Mouse (Mus musculus): ENCODE measurements around the gene Jph2. TPM values are rescaled to one million over a fixed set of nuclear protein-coding genes. Genes with fewer than 3 reads are reported as not detected.

Jph2 gene
- polyA plus RNA-seq, 1 experiment: 38.4 TPM

DNA sequence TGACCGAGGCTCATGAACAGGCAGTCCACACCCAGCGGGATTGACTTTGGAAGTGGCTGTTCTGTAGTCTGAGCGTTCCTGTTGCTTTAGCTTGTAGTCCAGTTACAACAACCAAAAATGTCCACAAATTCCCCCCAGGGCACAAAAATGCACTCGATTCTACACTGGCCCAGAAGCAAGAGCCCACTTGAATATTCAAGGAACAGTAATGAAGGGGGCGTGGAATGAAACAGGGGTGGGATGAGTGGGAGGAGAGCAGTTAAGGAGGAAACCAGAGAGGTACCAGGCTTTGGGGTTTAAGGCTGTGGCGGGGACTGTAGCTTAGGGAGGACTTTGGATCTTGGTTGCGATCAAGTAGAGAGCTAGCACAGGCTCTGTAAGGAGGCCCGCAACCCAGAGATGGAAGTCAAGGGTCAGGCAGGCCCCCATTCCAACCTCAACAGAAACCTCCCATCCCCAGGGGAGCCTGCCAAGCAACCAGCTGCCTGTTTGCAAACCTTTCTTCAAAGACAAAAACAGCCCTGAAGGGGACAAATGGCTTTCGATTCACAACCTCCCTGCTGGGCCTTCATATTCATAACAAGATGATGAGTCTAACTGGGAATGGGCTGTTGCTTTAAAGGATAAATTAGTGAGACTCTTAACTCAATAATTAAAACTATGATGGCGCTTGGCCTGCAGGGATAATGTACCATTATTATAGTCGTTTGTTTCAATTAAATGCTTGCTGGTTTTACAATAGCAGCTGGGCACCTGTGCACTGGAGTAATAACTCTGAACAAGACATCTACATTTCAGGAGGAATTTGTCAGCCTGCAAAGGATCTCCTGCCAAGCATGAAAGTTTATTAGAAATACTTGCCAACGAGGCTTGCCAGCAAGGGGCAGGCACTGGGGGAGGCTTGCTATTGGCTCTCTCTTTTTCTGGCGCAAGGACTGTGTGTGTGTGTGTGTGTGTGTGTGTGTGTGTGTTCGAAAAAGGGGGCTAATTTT is 97.4 kb downstream of the Jph2 start:
- no peak for TF ChIP-seq POLR2A (IDR thresholded peaks at IDR 0.05; ENCODE audit: borderline replicate concordance, extremely low read depth, low read depth, low read length)
- no peak for TF ChIP-seq CTCF (IDR thresholded peaks at IDR 0.05; ENCODE audit: insufficient read depth, low read length)
- Histone ChIP-seq H3K4me1 (ENCODE audit: control insufficient read depth, insufficient read depth, low read length) (no peaks in the 10 kb centered on the region), H3K4me3 (replicated peaks; ENCODE audit: extremely low read depth, low read depth, low read length) (no peak overlapping the region)
- no peak for DNase-seq
- 65% methylated on average over 14 of the region's 14 CpGs for WGBS

DNA sequence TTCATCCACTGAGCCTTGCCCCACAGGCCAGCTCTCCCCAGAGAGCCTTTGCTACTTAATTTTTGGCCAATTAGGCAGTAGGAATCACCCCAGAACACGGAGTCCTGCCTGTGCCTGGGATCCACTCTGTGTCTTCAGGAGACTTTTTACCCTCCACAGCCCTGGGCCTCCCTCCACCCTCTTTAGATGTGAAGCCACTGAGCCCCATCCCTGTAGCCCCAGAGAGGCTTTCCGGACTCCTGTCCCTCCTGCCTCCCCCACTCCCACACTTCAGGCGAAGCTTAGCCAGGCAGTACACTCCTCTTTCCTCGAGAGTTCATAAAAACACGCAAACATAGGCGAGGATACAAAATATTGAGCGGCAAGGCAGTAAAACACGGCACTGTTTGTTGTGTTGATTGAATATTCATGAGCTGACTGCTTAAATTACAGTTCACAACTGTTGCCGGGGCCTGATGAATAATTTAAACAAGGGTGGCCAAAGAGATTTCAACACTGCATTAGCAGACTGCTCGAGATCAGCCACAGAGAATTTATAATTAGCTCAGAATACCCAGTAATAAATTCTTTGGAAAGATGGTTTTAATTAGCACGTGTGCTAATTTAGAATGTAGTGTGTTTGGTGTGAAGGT is 100.7 kb downstream of the Jph2 start:
- no peak for DNase-seq
- H3K4me3 ChIP-seq (replicated peaks; ENCODE audit: extremely low read depth, low read depth, low read length): no peak overlapping the region
- H3K4me1 ChIP-seq (ENCODE audit: control insufficient read depth, insufficient read depth, low read length): no peaks in the 10 kb centered on the region
- no peak for TF ChIP-seq CTCF (IDR thresholded peaks at IDR 0.05; ENCODE audit: insufficient read depth, low read length)
- TF ChIP-seq POLR2A (IDR thresholded peaks at IDR 0.05; ENCODE audit: borderline replicate concordance, extremely low read depth, low read depth, low read length): no peak
- WGBS: 71% methylated on average over 11 of the region's 11 CpGs

DNA sequence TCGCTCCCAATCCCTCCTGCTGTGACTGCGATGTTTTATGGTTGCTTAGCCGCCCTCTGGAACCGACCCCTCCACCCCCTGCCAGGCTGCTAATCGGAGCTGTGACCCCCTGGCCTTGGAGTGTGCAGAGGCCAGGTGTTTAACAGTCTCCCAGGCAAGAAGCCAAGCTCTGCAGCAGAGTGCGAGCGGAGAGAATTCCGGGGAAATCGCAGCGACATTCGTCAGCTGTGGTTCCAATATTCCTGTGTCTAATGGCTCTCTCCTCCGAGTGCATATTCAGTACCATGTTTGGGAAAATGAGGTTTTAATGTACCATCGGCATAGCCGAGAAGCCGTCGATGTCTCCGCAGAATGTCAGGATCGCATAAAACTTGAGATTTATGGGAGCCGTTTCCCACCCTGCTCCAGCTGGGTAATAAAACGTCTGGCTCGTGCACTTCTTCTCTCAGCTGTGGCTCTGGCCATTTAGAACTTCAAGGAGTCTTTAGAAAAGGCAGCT is 108.9 kb downstream of the Jph2 start:
- Histone ChIP-seq H3K4me3 (replicated peaks; ENCODE audit: extremely low read depth, low read depth, low read length) (no peak overlapping the region), H3K4me1 (ENCODE audit: control insufficient read depth, insufficient read depth, low read length) (no peaks in the 10 kb centered on the region)
- DNase-seq: no peak
- no peak for TF ChIP-seq POLR2A (IDR thresholded peaks at IDR 0.05; ENCODE audit: borderline replicate concordance, extremely low read depth, low read depth, low read length)
- 25% methylated on average over 21 of the region's 21 CpGs for WGBS

Other genes starting within 250 kb of the Jph2 start
- gene Tox2, start 194.9 kb downstream of the Jph2 start, polyA plus RNA-seq (2012; rRNA removed): 34.2 and 58.0 TPM in 2 replicates
- gene Oser1, start 26.7 kb upstream of the Jph2 start, polyA plus RNA-seq (2012; rRNA removed): 9.2 and 17.2 TPM in 2 replicates
- gene Gdap1l1, start 40.5 kb upstream of the Jph2 start, polyA plus RNA-seq (2012; rRNA removed): 0.19 and 0.22 TPM in 2 replicates
- gene Fitm2, start 74.6 kb upstream of the Jph2 start, polyA plus RNA-seq (2012; rRNA removed): 20.4 and 24.1 TPM in 2 replicates
- not detected in 2 replicates for gene R3hdml, start 94.3 kb upstream of the Jph2 start, polyA plus RNA-seq (2012; rRNA removed)
- 0.67 and 2.3 TPM in 2 replicates for gene Hnf4a, start 108.8 kb upstream of the Jph2 start, polyA plus RNA-seq (2012; rRNA removed)
- 23.4 and 25.8 TPM in 2 replicates for gene Ttpal, start 204.3 kb upstream of the Jph2 start, polyA plus RNA-seq (2012; rRNA removed)
- gene Serinc3, start 247.1 kb upstream of the Jph2 start, polyA plus RNA-seq (2012; rRNA removed): 368 and 417 TPM in 2 replicates

All from lung, adult 2 months (tissue).